Mouse (Mus musculus) cerebellum, postnatal 36 days (tissue): ENCODE results near the gene Chrdl2.

Source experiments
- DNase-seq, 2 experiments: peaks; one replicate each; pipeline ENCODE4 v3.0.0; 2021 to 2022; ENCODE audit warnings: mixed read lengths in 2 of 2

Chrdl2 gene

GRCm38 (mm10) chr7:99982256-99983242, 23.4 kb upstream of the Chrdl2 start:
- DNase-seq: no peak

DNA sequence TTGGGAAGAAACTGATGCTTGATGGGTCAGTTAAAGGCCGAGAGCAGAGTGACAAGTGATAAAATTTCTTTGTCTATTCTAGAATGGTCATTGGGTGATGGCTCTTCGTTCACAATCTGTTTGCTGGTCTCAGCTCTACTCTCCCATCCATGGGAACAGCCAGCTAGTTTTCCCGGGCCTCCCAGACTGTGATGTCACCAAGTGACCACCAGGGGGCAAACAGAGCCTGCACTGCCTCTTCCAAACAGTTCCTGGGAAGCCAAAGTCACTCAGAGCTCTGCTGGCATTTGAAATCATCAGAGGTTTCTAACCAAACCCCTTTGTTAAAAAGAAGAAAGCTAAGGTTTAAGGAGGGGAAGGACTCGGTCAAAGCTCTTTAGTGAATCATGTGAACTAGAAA, 17.2 kb upstream of the Chrdl2 start:
- peak; percentile 78 to 79 for DNase-seq

GRCm38 (mm10) chr7:99989844-99990760, 15.9 kb upstream of the Chrdl2 start:
- DNase-seq: peak in 1 of 2 experiments; percentile 34

DNA sequence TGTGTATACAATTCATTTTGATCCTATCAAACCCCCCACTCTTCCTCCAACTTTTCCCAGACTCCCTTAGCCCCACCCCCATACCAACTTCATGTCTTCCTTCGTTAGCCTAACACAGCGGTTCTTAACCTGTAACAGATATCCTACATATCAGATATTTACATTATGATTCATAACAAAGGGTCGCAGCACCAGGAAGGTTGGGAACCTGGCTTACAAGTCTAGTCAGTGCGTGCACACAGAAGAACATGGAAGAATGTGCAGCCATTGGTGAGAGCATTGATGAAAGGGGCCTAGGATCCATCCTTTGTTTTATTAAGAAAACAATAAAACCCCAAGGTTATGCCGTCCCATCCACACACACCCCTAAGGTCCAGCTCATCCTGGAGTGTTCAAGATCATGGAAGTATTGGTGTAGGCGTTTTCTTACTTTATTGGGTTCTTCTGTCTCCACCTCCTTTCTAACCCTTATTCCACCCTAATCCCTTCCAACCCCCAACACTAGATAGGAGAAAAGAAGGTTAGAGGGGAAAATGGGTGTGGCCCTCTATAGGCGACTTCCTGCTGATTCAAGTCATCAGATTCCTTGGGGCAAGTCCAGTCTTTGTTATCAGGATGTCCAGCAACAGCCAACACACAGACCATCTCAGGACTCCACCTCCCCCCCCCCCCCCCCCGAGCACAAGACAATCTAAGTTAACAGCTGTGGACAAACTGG, 14.8 kb upstream of the Chrdl2 start:
- DNase-seq: no peak

- DNase-seq: no peak
These were observed 12.8 kb upstream of the Chrdl2 start for GRCm38 (mm10) chr7:99993159-99993558.

GRCm38 (mm10) chr7:99995186-99995585, 10.8 kb upstream of the Chrdl2 start:
- no peak for DNase-seq

DNA sequence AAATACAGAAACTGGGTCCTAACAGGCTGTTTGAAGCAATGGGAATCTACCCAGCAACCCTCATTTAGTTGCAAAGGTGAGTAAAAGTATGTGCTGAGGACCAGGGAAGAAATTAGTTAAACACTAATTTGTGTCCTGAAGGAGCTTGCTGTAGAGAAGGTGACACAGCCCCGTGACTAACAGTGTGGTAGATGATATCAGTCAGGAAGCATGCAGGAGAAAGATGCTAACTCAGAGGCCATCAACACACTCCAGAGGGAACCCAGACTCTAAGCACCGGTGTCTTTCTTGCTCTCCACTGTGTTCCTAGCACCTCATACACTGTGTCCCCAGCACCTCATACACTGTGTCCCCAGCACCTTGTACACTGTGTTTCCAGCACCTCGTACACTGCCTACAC, 7.3 kb upstream of the Chrdl2 start:
- no peak for DNase-seq

DNA sequence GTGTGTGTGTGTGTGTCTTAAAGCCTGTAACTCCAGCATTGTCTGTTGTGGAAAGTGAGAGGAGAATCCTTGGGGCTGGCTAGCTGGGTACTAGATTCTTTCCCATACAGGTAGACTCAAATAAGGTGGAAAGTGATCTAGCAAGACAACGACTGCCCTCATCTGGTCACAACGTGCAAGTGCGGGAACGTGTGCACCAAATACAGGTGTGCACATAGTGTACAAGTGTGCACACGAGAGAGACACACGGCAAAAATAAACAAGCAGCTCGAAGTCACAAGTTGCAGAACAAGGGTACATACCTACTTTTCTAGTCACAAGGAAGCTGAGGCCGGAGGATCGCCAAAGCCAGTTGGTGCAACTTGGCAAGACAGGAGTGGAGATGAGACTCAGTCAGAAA, 2.2 kb upstream of the Chrdl2 start:
- DNase-seq: no peak

- no peak for DNase-seq
These were observed 439 bp downstream of the Chrdl2 start for GRCm38 (mm10) chr7:100006411-100006810.

GRCm38 (mm10) chr7:100008765-100009164, 2.8 kb downstream of the Chrdl2 start:
- DNase-seq: no peak

DNA sequence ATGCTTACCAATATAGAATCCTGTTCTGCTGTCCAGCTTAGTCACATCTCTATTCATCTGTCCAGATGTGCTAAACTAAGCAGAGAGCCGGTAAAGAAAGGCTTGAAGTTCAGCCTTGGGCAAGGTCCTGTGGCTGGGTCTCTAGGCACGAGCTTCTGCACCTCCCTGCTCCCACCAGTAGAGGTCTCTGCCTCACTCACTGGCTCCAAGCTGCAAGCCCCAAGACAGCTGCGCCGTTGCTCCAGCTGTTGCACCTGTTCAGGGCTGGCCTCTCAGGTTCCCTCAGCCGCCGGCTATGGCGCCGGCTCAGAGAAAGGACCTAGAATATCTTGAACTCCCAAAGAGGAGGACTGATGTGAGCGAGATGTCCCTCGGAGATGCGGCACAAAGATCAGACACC, 3.7 kb downstream of the Chrdl2 start:
- DNase-seq: peak; percentile 56 to 63

- DNase-seq: no peak
These were observed 4.7 kb downstream of the Chrdl2 start for GRCm38 (mm10) chr7:100010711-100011110.

DNA sequence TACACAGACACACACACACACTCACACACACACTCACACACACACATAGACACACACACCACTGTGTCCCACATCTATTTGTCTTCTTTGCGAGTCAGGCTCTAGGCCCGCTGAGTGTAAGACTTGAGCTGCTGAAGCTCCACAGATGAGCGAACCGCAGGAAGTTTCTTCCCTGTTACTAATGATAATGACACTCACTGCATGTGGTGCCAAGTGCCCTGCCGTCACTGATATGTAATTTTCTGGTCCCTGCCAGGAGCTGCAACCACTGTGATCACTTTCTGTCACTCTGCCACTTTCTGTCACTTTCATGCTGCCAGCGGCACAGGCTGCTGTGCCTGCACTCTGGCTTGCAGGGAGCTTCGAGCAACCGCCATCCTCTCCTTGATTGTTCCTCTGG, 6.1 kb downstream of the Chrdl2 start:
- no peak for DNase-seq

GRCm38 (mm10) chr7:100012515-100012914, 6.5 kb downstream of the Chrdl2 start:
- DNase-seq: no peak

DNA sequence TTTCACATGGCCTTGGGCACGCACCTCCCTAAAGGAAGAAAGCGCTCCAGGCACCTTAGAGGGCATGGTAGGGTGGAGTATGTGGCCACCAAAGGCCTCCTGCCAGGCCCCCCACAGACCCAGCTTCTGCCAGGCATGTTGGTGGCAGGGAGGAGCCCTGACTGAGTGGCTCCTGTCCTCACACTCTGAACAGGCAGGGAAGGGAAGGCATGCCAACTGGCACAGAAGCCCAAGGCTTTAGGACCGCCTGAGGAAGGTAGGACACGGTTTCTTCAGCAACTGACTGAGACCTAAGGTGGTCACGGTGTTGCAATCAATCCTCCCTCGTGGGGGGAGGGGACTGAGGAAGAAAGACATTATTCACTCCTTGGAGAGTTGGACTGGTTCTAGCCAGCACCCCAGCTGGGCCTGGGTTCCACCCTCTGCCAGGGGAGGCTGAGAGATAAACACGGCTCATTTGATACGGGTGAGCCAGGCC, 8.2 kb downstream of the Chrdl2 start:
- DNase-seq: peak; percentile 71 to 73

- no peak for DNase-seq
These were observed 11.1 kb downstream of the Chrdl2 start for GRCm38 (mm10) chr7:100017056-100017455.

- no peak for DNase-seq
These were observed 21.4 kb downstream of the Chrdl2 start for GRCm38 (mm10) chr7:100027353-100027752.

DNA sequence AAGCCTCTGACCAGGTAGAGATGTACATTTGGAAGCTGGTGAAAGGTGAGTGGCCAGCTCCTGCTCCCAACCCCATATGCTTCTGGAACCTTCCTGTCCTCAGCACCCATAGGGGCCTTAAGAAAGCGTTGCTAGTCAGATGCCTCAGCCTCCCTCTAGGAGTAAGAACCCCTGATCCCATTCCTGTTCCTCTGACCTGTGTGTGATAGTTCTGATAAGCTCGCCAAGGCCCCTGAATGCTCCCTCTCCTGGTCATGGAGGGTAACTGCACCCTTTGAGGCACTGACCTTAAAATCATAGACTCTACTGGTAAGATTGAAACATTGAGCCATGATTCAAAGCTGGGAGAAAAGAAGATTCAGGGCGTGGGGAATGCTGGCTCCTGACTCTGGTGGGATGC, 23.3 kb downstream of the Chrdl2 start:
- DNase-seq: no peak

DNA sequence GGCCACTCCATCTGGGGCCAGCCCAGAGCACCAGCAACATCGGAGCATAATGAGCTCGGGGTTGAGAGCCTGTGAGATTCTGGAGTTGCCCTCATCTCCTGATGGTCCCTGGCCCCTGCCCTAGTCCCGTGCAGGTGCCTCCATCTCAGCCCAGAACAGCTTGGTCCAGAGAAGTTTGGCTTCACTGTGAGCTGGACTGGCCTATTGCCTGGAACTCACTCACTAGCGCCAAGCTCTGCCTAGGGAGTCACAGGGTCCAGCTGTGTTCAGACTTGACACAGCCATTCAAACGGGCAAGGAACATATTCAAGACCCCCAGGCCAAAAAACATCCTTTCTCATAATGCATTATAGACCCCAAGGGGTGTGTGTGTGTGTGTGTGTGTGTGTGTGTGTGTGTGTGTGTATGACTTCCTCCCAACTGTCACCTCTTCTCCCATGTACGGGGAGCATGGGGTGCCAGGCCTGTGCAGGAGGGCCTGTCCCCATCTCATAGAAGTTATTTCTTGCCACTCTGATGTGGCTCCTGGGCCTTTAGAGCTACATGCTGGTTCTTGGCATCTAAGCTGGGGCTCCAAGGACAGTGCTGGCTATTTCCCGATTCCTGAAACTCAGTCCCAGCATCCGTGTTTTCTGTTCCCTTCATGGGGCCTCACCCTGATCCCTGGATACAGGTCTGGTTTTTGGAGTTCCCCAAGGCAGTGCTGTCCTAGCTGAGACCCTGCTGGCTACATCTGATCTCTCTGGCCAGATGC, 25.2 kb downstream of the Chrdl2 start:
- no peak for DNase-seq

GRCm38 (mm10) chr7:100033672-100034071, 27.7 kb downstream of the Chrdl2 start:
- DNase-seq: no peak

DNA sequence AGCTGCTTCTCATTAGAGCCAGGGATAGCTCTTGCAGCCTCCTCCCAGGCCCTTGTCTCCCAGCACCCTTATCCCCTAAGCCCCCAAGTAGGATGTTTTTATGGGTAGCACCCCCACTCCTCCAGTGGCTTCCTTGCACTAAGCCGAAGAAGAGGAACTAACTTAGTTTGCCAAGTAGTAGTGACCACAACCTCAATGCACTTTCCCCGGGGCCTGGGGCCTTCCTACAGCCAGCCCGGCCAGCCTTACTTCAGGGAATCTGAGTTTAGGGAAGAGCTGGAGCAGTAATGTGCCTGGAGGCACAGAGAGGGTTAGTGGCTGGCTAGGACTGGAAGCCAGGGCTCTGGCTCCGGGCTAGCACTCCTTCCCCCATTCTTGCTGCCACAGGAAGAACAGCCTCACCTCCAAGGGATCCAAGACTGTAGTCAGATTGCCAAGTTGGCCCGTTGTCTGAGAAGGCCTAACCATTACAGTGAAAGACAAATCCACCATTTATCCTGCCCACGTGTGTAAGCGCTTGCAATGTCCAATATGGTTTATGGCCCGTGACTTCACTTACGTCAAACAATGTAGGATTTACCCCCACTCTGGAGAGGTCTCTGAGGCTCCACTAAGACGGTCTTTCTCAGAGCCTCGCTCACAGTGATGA, 29.0 kb downstream of the Chrdl2 start:
- no peak for DNase-seq
